Mouse (Mus musculus): Measurements from ENCODE around the gene Gm8005.
"Not testable (repeated sequence)": the region's sequence is repeated elsewhere in the genome, so short reads cannot be mapped to it uniquely, and the experiment has no call there.

The Gm8005 gene

DNA sequence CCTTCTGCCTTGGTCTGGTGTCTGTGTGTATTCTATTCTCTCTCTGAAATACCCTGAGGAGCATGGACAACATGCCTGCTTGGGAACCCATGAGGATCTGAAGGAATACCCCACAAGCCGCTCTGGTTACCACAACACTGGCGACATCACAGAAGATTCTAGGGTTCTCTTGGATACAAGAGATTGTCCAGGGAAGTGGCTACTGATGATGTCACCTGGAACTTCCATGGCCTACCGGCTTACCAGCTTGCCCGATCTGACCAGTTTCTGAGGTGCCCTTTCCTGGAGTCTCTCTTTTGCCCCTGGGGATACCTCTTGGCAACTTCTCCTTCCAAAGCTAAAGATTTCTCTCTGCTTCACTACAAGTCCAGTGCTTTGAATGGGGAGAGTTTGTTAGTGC is at the start of gene Gm8005:
Gene Gm8005 (minus strand): TSS at position 101 of the 400 bp plus-strand sequence.
- DNase-seq: not testable (repeated sequence)

DNA sequence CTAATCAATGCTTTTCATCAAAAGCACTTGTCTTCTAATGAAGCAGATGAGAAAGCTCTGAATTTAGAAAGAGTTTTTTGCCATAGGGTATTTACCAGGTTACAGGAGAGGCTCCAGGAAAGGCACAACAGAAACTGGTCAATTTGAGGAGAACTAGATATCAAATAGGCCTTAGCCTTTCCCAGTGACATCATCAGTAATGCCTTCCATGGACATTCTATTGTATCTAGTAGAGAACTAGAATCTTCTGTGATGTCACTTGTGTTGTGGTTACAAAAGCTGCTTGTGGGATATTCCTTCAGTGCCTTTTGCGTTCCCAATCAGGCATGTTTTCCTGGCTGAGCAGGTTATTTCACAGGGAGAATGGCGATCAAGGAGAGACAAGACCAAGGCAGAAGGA is 24.1 kb upstream of the Gm8005 start, which contains the start of gene Gm8011:
Gene Gm8011 (plus strand): TSS at position 301 of the 400 bp plus-strand sequence.
- not testable (repeated sequence) for DNase-seq
